Mouse (Mus musculus) CH12F3 (cell line): ENCODE results near the gene Ltbr.

Source experiments
- in situ Hi-C: fragments of 300-500 bp; cut with MboI; formaldehyde crosslinking; loops from 2 replicates; pipeline ENCODE4 v1.14.3; 2020; ENCODE audit warnings: low sequenced_read_pairs

The Ltbr gene

DNA sequence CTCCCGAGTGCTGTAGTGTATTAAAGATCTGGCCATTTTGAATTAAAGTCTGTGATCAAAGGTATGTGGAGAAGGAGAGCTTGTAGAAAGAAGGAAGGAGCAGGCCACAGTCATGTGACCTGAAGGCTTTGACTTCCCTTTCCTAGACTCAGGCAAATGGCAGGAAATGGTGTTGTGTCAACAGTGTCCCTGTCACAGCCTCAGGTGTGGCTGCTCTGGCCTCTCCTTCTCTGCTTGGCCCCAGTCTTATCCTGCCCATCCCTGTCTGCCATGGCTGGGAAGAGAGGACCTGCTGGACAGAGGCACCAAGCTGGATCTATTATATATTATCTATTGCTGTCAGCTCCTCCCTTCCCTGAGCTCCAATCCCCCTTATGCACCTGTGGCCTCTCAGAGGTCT is 31.9 kb upstream of the Ltbr start:
- in situ Hi-C loops: no loop called here

GRCm38 (mm10) chr6:125344866-125345265 is 31.2 kb upstream of the Ltbr start:
- in situ Hi-C loops: no loop called here

GRCm38 (mm10) chr6:125344084-125344483 is 30.4 kb upstream of the Ltbr start:
- in situ Hi-C loops: no loop called here

DNA sequence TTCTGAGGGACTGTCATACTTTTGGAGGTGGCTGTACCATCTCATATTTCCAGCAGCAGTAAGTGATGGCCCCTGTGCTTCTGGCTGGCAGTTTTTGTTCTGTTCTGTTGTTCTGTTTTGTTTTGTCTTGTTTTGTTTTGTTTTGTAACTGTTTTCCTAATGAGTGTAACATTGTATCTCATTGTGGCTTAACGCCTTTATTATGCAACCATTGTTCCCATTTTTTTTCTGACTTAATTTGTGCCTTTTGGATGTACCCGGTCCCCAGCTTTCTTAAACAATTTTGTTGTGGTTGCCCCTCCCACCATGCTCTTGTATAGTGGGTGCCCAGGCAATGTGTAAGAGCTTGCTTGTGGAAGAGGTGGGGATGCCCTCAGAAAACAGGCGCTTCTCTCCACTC is 28.5 kb upstream of the Ltbr start:
- in situ Hi-C loops: no loop called here

- in situ Hi-C loops: no loop called here
Observed at GRCm38 (mm10) chr6:125340244-125340643, 26.6 kb upstream of the Ltbr start.

GRCm38 (mm10) chr6:125338791-125339660 is 25.3 kb upstream of the Ltbr start:
- in situ Hi-C loops: no loop called here

GRCm38 (mm10) chr6:125334356-125334755 is 20.7 kb upstream of the Ltbr start:
- in situ Hi-C loops: no loop called here

DNA sequence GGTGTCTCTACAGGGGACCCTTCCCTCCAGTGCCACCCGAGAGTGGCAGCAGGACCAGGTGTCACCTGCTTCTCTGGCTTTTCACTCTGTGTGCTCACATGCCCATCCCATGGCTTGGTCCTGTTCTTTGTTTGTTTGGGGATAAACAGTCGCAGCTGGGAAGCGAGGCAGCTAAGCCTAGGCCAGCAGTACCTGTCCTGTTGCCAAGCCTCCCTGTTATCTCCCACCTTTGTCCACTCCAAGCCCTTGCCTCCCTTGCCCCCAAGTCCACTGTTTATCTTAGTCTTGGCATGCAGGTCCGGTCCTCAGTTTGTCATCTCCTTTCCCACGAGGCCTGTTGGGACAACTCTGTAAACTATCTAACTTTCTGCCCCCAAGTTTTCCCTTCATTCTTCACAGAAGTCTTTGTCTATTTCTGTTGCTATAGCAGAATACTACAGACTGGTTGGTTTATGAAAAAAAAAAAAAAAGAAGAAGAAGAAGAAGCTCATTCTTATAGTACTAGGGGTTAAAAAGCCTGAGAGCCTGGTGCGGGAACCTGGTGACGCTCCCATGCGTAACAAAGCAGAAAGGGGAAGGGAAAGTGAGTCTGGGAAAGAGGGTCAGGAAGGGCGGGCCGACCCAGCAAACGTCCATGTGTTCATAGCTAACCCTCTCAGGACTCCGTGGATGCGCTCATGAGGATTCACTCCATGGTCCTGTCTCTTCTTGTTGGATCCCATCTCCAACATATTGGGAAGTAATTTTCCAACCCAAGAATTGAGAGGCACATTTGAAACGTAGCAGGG is 19.6 kb upstream of the Ltbr start:
- in situ Hi-C loops: no loop called here

DNA sequence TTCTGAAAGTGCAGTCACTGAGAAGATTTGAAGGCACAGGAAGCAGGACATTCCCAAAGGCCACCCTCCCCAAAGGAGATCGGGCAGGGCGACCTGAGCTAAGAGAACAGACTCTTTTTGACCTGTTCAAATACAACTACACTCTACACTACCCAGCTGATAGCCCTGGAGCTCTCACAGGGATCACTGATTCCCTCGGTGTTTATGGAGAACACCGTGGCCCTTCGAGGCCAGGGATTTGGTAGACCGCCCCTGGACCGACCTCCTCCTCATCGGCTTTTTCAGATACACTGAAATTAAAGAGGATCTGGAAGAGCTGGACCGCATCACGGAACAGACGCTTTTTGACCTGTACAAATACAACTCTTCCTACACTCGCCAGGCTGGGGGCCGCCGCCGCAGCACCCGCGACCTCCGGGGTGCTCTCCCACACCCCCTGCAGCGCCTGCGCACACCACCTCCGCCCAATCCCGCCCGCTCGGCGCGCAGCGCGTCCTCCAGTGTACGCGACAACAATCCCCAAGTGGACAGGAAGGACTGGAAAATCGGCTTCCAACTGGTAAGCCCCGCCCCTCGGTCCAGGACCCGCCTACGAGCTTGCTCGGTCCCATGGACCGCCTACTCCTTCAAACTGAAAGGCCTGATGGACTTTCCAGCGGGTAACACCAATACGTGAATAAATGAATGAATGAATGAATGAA is 17.1 kb upstream of the Ltbr start:
- in situ Hi-C loops: no loop called here

GRCm38 (mm10) chr6:125328243-125328642 is 14.6 kb upstream of the Ltbr start:
- in situ Hi-C loops: no loop called here

DNA sequence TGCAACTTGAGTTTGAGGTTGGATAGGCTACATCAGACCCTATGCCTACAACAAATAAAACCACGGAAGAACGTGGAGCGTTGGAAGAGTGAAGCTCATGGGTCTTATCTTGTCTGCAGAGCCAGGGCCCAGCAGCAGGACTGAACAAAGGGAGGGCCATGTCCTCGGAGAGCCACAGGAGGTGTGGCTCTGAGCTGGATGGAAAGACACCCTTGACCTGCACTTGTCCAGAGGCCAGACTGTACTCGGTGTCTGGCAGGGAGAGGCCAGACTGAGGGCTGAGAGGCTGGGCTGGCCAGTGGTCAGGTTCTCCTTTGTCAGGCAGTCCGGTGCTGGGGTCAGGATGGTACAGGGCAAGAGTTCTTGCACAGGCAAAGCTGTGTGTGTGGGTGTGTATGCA is 11.7 kb upstream of the Ltbr start:
- in situ Hi-C loops: no loop called here

DNA sequence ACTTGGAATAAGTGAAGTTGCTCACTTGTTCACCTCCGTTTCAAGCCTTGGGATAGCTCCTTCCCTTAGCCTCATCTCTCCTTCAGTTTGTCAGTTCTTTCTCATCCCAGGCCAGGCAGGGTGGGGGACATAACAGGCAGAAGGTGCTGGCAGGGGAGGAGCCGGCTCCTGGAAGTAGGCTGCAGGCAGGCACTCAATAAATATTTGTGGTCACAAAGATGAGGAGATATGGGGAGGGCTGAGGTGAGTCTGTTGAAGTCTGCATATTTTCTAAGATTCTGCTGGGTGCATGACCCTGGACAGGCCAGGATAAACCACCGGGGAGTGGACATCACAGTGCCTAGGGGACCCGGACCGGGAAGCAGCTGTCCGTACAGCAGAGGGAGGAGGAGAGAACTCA is 9.9 kb upstream of the Ltbr start:
- in situ Hi-C loops: no loop called here

DNA sequence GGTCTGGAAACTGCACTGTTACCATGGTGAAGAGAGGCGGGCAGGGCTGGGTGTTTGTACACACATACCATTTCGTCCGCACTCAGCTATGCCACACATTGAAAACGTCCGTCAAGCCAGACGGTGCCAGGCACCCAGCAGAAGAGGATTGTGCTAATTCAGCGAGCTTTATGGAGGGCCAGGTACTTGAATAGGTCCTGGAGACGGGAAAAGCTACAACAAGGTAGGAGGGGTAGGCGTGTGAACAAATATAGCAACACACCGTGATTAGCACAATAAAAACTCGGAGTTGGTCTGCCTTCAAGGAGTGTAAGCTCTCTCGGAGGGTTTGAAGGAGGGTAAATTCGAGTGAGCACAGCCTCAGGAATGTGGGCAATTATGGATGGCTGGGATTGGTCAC is 9.1 kb upstream of the Ltbr start:
- in situ Hi-C loops: no loop called here

DNA sequence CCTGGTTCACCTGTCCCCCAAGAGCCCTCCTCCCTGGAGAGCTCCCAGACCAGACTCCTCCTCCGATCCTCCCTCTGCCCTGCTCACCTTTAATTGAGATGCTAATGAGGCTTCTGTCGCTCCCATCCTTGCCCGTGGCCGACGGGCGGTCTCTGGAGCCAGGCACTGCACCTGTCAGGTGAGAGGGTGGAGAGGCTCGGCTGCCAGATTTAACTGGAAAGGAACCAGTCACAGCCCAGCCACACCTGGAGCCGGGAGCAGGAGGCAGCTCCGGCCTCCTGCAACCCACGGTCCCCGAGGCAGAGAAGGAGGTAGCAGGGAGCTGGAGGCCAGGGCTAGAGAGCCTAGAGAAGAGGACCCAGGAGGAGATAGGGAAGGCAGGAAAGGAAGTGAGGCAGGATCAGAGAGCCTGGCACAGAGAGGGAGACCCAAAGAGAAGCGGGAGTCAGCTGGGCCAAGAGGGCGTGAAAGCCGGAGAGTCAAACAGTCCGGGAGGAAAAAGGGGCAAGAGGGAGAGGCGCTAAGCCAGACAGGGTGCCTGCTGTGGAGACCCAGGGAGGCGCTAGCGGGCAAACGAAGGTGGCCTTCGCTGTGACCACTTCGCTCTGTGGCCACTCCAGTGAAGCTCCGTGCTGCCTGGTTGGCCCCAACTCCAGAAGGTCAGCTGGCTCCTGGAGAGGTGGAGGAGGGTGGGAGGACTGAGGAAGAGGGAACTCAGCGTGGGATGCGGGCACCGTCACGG is 7.6 kb upstream of the Ltbr start:
- in situ Hi-C loops: no loop called here

DNA sequence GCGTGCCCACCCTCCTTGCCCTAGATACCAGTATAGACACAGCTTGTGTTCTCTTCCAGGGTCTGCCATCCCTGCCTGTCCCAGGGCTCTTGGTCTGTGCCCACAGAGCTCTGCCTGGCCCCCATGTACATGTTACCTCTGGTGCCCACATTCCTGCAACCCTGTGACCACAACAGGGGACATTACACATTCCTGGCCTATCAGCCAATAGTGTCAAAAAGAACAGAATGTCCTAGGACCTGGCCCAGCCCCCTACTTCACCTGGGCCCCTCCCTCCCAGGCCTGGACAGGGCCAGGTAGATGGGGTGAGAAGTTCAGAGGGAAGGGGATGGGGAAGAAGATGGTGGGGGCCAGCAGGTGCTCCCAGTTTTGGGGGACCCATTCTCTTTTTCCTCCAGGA is 6.6 kb upstream of the Ltbr start, which contains the start of gene Scnn1a:
Scnn1a (plus strand) TSS at position 337 of the 400 bp plus-strand sequence.
- in situ Hi-C loops: no loop called here

GRCm38 (mm10) chr6:125319919-125320296 is 6.2 kb upstream of the Ltbr start:
- in situ Hi-C loops: no loop called here

DNA sequence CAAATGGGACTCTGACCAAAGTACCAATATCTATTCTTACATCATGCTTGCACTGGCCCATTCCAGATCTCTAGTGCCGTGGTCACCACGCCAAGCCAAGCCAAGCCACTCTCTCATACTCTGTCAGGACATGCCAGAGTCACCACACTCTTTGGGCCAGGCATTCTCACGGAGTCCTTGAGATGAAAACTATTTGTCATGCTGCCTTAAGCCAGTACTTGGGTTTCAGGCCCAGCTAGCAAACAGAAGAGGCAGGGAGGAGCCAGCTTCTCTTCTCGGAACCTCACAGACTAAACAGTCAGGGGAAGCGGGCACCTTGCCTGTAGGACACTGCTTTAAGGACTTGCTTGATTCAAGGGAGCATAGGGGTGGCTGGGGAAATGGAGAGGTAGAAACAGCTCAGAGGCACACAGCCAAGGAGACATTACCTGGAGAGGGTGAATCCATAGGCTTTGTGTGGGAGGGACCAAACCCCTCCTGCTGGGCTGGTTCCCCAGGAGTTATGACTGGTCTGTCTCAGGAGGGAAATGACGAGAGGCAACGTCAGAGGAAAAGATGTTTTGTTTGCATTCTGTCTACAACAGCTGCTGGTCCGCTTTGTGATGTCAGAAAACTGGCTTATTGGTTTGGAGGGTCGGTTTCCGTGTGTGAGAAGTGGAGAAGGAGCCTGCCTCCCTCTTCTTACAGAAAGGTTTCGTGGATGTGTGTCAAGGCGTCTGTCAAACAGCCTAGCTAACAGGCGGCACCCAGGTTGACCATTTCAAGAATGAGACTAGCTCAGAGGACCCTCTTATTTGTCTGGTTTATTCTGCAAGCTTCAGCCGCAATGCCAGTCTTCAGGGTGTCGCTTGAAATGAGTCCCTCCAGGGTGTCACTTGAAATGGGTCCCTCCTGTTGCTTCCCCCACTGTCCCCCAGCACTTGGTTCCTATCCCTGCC is 5.6 kb upstream of the Ltbr start:
- in situ Hi-C loops: no loop called here

DNA sequence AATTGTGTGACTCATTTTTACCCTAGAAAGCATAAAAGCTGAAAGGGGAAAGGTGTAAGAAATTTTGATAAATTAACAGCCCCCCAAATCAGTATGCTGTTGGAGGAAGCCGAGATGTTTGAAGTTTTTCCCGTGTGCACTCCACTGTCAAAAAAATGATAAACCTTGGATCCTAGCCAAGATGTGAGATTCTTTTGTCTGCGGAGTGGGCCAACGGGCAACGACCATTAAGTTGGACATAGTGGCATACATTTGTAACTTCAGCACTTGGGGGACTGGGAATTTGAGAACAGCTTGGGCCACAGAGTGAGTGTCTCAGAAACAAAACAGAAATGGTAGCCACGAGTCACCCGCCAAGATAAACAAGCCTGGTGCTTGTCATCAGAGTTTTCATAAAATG is 3.4 kb upstream of the Ltbr start:
- in situ Hi-C loops: no loop called here

DNA sequence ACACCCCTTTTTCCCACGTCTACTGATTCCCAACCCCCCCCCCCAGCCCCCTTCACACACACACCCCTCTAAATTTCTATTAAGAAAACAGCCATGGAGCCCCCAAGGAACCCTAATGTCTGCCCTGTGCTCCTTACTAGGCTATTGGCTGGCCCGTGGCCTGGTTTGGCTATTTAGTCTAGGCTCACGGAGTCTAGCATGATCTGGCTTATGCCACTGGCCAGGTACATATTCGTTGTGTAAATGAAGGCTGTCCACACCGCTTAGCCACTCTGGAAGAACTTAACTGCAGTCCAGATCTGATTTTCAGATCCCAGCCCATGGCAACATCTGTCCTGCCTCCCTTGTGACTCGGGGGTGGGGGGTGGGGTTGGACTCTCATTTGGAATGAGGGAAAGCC is 1.1 kb upstream of the Ltbr start:
- in situ Hi-C loops: no loop called here

GRCm38 (mm10) chr6:125314231-125314563 is 512 bp upstream of the Ltbr start:
- in situ Hi-C loops: no loop called here
